Mouse (Mus musculus) E14TG2a.4 (cell line): ENCODE data around the gene Mrps34.

Source experiments
- CTCF ChIP-seq: conservative IDR thresholded peaks from 2 replicates; pipeline ENCODE4 v1.5.1; 2014; ENCODE audit warnings: low read length
- NANOG ChIP-seq: IDR thresholded peaks from 2 replicates; pipeline ENCODE4 v1.6.1; 2014; ENCODE audit warnings: borderline replicate concordance, low read length, mixed read lengths

GRCm38 (mm10) chr17:24894995-24895547, at the start of gene Mrps34, which contains the start of gene Eme2:
- TF ChIP-seq CTCF = no peak
- TF ChIP-seq NANOG = no peak
